Mouse (Mus musculus) kidney, adult 2 months (tissue): ENCODE results near the gene Tmem150c.

ENCODE experiments used
- CTCF ChIP-seq: fragments of 200-500 bp; conservative IDR thresholded peaks from 2 replicates; pipeline ENCODE4 v1.5.1; 2011; ENCODE audit warnings: low read depth, mild to moderate bottlenecking, control low read depth, low read length, moderate library complexity, mixed read lengths; ENCODE audit not compliant: insufficient read depth, insufficient read length
- POLR2A ChIP-seq: fragments of 200-500 bp; IDR thresholded peaks from one replicate; pipeline ENCODE4 v1.6.1; 2011; ENCODE audit warnings: low read depth, low read length, control low read depth

DNA sequence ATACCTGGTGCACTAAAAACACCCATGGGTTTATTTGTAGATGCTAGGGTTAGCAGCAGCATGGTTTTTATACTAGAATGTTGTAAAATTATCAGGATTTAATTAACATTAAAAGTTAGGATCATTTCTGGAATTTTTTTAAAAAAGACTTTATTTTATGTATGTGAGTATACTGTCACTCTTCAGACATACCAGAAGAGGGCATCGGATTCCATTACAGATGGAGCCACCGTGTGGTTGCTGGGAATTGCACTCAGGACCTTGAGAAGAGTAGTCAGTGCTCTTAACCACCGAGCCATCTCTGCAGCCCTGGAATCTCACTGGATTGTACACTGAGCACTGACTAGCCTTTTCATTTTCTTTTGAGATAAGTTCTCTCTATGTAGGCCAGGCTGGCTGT is 109.7 kb downstream of the Tmem150c start:
- TF ChIP-seq CTCF (no peak), POLR2A (no peak)
